Mouse (Mus musculus) R1 (cell line): ENCODE results near the gene Gpr176.
A peak's percentile ranks its signal among the peaks of the same experiment; 100 is the strongest.
"Not testable (repeated sequence)": the region's sequence is repeated elsewhere in the genome, so short reads cannot be mapped to it uniquely, and the experiment has no call there.

Experiments
- DNase-seq: peaks from one replicate; pipeline ENCODE4 v3.0.0-alpha.2; 2018; ENCODE audit warnings: low read depth, low spot score

Gene Gpr176

GRCm38 (mm10) chr2:118301656-118302055 lies 71.6 kb downstream of the Gpr176 start:
- DNase-seq: no peak

DNA sequence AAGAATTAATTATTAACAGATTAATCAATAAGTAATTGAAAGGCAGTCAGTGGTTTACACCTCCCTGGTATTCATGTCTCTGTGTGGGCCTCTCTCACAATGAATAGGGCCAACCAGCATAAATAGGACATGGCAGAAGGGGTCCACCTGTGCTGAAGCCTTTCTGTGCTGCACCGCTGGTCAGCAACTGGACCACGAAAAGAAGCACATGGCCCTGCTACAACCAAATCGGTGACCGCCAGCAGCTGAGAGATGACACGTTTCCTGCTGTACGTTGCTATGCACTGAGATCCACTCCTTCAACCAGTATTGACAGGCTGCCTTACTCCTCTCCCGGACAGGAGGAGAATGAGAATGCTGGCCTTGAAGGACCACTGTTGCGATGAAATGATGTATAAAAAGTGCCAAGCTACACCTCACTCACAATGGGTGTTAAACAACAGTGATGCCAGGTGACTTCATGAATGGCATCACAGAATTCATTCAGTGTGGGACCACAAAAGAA lies 72.1 kb downstream of the Gpr176 start:
- no peak for DNase-seq

DNA sequence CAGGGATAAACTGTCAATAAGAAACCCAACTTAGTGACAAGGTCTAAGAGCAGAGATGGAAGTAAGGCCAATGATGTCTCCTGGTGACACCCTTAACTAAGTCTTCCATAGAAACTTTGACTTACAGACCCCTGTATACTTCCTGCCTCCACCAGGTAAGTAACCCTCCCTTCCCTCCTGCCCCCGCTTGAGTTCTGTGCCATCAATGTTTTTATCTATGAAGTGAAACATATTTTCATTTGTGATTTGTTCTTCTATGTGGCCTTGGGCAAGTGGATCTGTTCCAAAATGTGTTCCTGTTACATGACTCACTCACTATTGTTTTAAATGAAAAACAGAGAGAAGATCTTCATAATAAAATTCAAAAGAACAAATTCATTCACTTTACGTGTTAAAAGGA lies 73.2 kb downstream of the Gpr176 start:
- DNase-seq: no peak

DNA sequence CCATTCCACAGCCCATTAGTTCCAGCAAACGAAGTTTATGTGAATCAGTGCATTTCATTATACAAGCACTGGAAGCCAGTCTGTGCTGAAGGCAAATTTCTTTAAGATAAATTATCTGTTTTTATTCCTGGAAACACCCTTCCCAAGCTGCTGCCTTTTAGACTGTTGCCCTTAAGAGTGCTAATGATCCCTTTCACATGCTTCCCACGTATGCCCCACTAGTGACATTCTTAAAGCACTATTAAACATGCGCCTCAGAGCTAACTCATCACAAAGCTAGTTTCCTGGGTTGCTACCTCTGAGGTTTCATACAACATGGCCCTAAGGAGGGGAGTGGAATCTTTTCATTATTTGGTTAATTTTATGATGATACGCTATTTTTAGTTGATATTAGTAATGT lies 74.6 kb downstream of the Gpr176 start:
- DNase-seq: no peak

- no peak for DNase-seq
Measured at GRCm38 (mm10) chr2:118297966-118298365, 75.3 kb downstream of the Gpr176 start.

GRCm38 (mm10) chr2:118295505-118295904 lies 77.7 kb downstream of the Gpr176 start:
- no peak for DNase-seq

- DNase-seq: no peak
Measured at GRCm38 (mm10) chr2:118293583-118293982, 79.6 kb downstream of the Gpr176 start.

DNA sequence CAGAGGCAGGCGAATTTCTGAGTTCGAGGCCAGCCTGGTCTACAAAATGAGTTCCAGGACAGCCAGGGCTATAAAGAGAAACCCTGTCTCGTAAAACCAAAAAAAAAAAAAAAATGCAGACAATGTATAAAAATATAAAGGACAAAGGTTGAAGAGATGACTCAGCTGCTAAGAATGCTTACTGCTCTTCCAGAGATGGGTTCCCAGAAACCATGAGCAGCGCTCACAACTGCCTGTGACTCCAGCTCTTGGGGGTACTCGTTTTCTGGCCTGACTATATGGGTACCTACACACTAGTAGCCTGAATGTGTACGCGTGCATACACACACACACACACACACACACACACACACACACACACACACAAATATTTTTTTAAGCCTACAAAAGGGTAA lies 84.2 kb downstream of the Gpr176 start:
- not testable (repeated sequence) for DNase-seq

DNA sequence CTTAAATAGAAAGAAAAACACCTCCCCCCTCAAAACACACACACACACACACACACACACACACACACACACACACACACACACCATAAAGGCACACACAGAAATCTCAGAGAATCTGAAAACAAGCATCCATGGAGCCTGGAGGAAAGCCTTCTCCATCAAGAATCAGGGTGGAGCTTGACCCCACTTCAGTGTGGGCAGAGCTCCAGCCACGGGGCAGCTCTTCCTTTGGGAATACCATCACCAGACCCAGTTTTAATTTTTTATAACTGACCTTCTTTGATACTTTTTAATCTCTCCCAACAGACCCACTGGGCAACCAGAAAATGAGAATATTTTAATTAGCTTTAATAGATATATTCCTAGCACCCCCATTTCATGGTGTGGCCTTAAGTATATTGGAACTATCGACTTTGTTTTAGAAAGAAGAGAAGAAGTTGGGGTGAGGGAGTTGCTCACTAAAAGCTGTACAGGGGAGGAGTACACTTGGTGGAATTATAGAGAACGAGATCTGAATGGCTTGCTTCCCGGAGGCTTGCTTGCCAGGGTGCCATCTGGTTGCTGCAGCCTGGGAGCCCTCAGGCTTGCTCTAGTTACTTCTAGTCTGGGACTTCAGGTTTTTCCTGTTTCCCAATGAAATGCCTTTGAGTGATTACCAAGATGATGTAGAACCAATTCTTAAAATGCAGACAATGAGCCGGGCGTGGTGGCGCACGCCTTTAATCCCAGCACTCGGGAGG lies 84.7 kb downstream of the Gpr176 start:
- DNase-seq: peak; percentile 21

DNA sequence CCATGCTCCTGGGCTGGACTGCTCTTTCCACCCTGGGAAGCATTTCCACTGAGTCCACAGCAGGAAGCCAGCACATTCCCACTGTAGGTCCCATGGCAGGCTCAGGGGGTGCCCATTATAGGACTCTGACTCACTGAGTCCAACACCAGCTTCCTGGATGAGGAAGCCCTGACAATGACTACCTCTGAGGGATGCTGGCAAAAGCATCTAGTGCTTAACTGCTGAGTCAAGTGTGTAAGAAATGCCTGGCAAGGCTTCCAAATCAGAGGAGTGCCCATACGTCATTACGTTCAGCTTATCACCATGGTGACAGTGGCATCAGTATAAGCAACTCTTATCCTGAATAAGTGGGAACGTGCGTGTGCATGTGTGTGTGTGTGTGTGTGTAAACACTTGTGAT lies 85.5 kb downstream of the Gpr176 start:
- no peak for DNase-seq

- no peak for DNase-seq
Measured at GRCm38 (mm10) chr2:118282467-118282866, 90.8 kb downstream of the Gpr176 start.

DNA sequence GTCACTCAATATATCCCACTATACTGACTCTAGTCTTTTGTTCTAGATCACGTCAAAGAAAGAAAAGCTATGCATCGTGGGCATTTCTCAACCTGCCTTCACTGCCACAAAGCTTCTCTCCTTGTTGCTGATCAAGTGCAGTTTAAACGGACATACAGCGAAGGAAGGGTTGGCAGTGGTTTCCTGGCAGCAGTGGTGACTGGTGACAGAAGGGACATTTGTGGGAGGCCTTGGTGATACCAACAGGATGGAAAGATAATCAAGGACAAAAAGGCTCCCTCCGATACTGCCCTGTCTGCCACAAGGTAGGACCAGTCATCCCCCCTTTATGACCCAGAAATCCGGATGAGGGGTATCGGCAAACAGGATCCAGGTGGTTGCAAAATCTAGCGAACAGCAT lies 95.0 kb downstream of the Gpr176 start:
- no peak for DNase-seq

GRCm38 (mm10) chr2:118271606-118272005 lies 101.6 kb downstream of the Gpr176 start:
- DNase-seq: peak; percentile 84

DNA sequence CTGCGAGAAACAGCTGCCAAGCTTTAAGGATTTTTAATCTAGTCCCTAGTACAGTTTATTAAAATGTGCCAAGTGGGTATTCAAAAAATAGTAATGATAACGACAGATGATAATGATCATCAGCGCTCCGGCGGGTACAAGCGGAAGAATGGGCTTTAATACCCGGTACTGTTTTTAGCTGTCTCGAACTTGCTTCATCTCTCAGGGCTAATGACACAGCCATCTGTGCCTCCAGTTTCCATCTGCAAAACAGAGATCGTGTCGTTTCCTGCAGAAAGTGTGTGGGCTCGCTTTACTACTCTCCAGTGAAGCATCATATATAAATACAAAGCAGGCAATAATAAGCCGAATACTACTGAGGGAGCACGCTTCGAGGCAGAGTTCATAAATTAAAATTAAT lies 103.0 kb downstream of the Gpr176 start:
- DNase-seq: no peak

GRCm38 (mm10) chr2:118263914-118264201 lies 109.4 kb downstream of the Gpr176 start:
- DNase-seq: no peak

DNA sequence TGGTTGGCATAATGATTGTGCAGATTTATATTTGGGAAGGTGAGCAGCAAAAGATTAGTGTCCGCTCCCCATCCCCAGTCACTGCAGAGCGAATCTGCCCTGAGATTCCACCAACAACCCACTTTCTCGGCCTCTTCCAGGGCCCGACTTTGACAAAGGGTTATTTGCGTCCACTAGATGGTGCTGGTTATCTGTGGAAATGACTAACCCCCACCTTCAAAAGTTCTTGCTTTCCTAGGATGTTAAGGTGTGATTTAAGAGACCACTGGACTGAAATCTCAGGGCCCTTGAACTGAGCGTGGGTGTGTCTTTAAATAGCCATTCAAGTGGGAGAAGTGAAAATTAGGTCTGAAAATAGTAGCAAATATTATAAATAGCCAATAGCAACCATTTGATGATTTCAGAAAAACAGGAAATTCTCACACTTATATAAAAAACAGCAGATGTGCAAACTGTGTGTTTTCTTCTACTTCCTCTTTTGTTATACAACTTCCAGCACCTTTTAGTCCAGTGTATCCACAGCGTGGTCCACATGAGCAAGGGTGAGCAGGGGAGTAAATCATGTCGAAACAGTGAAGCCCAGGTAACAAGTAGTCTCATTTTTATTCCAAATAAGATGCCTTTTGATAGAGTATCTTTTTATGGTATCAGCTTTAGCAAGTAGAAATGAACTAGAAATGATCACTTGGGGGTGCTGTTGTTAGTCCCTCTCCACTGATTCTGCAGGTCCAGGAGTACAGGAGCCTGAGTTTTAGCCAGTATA lies 109.9 kb downstream of the Gpr176 start:
- peak; percentile 64 for DNase-seq

- no peak for DNase-seq
Measured at GRCm38 (mm10) chr2:118262673-118263072, 110.5 kb downstream of the Gpr176 start.

GRCm38 (mm10) chr2:118259746-118260145 lies 113.5 kb downstream of the Gpr176 start:
- no peak for DNase-seq

DNA sequence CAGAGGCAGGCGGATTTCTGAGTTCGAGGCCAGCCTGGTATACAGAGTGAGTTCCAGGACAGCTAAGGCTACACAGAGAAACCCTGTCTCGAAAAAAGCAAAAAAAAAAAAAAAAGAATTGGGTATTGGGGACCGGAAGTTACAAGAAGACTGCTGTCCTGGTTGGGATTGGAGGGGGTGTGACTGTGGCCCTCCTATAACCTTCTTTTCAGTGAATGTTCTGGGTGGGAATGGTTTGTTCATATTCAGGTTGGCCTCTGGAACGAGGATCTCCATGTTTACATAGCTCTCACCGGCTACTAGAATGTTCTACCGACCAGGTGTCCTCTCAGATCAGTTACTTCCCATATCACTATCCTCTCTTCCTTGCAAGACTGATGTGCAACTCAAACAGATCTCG lies 116.1 kb downstream of the Gpr176 start:
- peak; percentile 76 for DNase-seq

DNA sequence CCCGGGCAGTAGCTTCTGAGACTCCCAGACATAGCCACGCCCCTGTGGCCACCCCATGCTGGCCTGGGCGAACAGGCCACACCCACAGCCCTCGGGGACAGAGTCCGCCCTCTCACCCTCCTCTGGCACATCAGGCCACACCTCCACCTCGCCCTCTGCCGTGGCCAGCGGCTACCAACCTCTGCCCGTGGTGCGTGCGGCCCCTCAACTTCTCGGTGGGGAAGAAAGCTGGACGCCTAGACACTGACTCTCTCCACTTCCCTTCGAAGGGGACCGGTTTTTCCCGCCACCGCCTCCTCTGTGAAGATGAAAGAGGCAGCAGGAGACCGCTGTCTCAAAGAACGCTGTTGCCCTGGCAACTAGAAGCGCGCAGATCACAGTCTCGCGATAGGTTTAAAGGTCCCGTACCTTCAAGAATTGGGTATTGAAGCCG lies 116.6 kb downstream of the Gpr176 start, which contains the start of gene Fsip1:
Gene Fsip1, minus strand, starts transcription at position 346 of the 433 bp plus-strand sequence.
- DNase-seq: peak; percentile 97

DNA sequence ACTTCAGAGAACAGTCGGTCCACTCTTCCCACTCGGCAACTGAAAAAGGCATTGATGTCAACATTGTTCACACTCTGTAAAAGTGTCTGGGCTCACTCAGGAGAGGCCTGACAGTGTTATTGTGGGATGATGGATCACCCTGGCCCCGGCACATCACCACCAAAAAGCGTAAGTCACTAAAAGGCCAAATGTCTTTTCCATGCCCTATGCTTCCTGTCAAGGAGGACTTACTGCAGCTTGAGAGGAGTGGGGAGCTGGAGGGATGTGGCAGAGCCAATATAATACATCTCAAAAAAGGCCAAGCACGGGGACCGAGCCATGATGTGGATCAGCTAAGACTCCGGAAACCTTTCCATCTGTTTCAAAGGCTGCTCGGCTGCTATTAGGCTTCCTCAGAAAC lies 118.7 kb downstream of the Gpr176 start:
- DNase-seq: no peak

DNA sequence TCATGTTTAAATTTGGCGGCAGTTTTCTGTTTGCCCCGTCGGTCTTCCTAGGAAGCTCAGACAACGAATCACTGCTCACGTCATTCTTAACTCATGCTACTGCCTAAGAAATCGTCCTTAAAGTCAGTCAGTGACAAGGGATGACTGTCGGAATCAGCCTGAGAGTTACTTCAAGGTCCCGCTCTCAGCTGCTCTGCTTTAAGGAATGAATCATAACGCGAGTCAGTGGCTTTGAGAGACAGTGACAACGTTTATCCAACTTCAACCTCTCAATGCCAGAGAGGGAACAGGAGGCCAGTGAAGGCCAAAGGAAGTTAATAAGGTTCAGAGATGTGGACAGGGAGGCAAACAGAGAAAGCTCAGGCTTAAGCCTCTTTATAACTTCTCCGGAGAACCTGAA lies 124.3 kb downstream of the Gpr176 start:
- DNase-seq: no peak

GRCm38 (mm10) chr2:118248016-118248415 lies 125.2 kb downstream of the Gpr176 start:
- no peak for DNase-seq
